Mouse (Mus musculus): Measurements from ENCODE around the gene Hoxa3. TPM values are rescaled to one million over a fixed set of nuclear protein-coding genes. Genes with fewer than 3 reads are reported as not detected.

Hoxa3 gene
- polyA plus RNA-seq, 1 experiment: 1.2 TPM

Other genes starting within 250 kb of the Hoxa3 start
- gene Skap2, start 200.8 kb downstream of the Hoxa3 start, polyA plus RNA-seq (2012; rRNA removed): 6.7 and 17.4 TPM in 2 replicates
- 0.35 and 2.5 TPM in 2 replicates for gene Hoxa1, start 55.0 kb downstream of the Hoxa3 start, polyA plus RNA-seq (2012; rRNA removed)
- gene Hoxa2, start 48.5 kb downstream of the Hoxa3 start, polyA plus RNA-seq (2012; rRNA removed): 0.83 and 15.3 TPM in 2 replicates
- gene 5730596B20Rik, start 35.8 kb downstream of the Hoxa3 start, polyA plus RNA-seq (2012; rRNA removed): 0.07 and 1.5 TPM in 2 replicates
- gene Hoxa4, start 21.6 kb downstream of the Hoxa3 start, polyA plus RNA-seq (2012; rRNA removed): 0.85 and 13.1 TPM in 2 replicates
- gene Hoxa5, start 8.7 kb downstream of the Hoxa3 start, polyA plus RNA-seq (2012; rRNA removed): 1.9 and 37.9 TPM in 2 replicates
- gene Hoxa6, start 4.6 kb downstream of the Hoxa3 start, polyA plus RNA-seq (2012; rRNA removed): 0.10 and 10.2 TPM in 2 replicates
- 3.1 TPM in 1 of 2 replicates, not detected in the other for gene Gm28308, start within 50 bp of the Hoxa3 start, polyA plus RNA-seq (2012; rRNA removed)
- gene Hoxa7, start 8.5 kb upstream of the Hoxa3 start, polyA plus RNA-seq (2012; rRNA removed): 0.77 and 23.7 TPM in 2 replicates
- gene Hoxa9, start 17.8 kb upstream of the Hoxa3 start, polyA plus RNA-seq (2012; rRNA removed): 1.2 and 40.0 TPM in 2 replicates
- 0.36 and 24.7 TPM in 2 replicates for gene Hoxa10, start 27.5 kb upstream of the Hoxa3 start, polyA plus RNA-seq (2012; rRNA removed)
- gene Hoxa11, start 32.5 kb upstream of the Hoxa3 start, polyA plus RNA-seq (2012; rRNA removed): 0.04 and 4.8 TPM in 2 replicates
- gene Hoxa13, start 47.5 kb upstream of the Hoxa3 start, polyA plus RNA-seq (2012; rRNA removed): 0.05 and 2.5 TPM in 2 replicates
- 1.4 and 2.0 TPM in 2 replicates for gene Evx1, start 100.2 kb upstream of the Hoxa3 start, polyA plus RNA-seq (2012; rRNA removed)

All from central nervous system, embryonic 11.5 days (tissue).